Mouse (Mus musculus): Measurements from ENCODE around the gene Kcnn3.
A peak's percentile ranks its signal among the peaks of the same experiment; 100 is the strongest.

The Kcnn3 gene

GRCm38 (mm10) chr3:89622825-89623224, 102.9 kb downstream of the Kcnn3 start:
- no peak for DNase-seq

GRCm38 (mm10) chr3:89623531-89623930, 103.6 kb downstream of the Kcnn3 start:
- no peak for DNase-seq

GRCm38 (mm10) chr3:89624001-89624400, 104.0 kb downstream of the Kcnn3 start:
- DNase-seq = no peak

- DNase-seq = no peak
These were observed 105.0 kb downstream of the Kcnn3 start for GRCm38 (mm10) chr3:89624814-89625445.

- DNase-seq = no peak
These were observed 106.6 kb downstream of the Kcnn3 start for GRCm38 (mm10) chr3:89626556-89626955.

- DNase-seq = no peak
These were observed 109.8 kb downstream of the Kcnn3 start for GRCm38 (mm10) chr3:89629811-89630210.

GRCm38 (mm10) chr3:89631750-89632149, 111.8 kb downstream of the Kcnn3 start:
- peak in 1 of 2 experiments; percentile 21 for DNase-seq

- no peak for DNase-seq
These were observed 113.6 kb downstream of the Kcnn3 start for GRCm38 (mm10) chr3:89633531-89633930.

GRCm38 (mm10) chr3:89633941-89634340, 114.0 kb downstream of the Kcnn3 start:
- no peak for DNase-seq

- DNase-seq = no peak
These were observed 120.8 kb downstream of the Kcnn3 start for GRCm38 (mm10) chr3:89640804-89641203.

- no peak for DNase-seq
These were observed 123.4 kb downstream of the Kcnn3 start for GRCm38 (mm10) chr3:89643391-89643790.

GRCm38 (mm10) chr3:89646813-89647255, 126.9 kb downstream of the Kcnn3 start:
- DNase-seq = peak; percentile 59 to 72

GRCm38 (mm10) chr3:89647268-89647874, 127.4 kb downstream of the Kcnn3 start:
- DNase-seq = no peak

GRCm38 (mm10) chr3:89649890-89650289, 129.9 kb downstream of the Kcnn3 start:
- no peak for DNase-seq

- DNase-seq = no peak
These were observed 133.4 kb downstream of the Kcnn3 start for GRCm38 (mm10) chr3:89653231-89653954.

- DNase-seq = no peak
These were observed 137.1 kb downstream of the Kcnn3 start for GRCm38 (mm10) chr3:89657092-89657491.

- no peak for DNase-seq
These were observed 138.5 kb downstream of the Kcnn3 start for GRCm38 (mm10) chr3:89658457-89658856.

GRCm38 (mm10) chr3:89659938-89660620, 140.1 kb downstream of the Kcnn3 start:
- no peak for DNase-seq

- no peak for DNase-seq
These were observed 144.8 kb downstream of the Kcnn3 start for GRCm38 (mm10) chr3:89664808-89665207.

GRCm38 (mm10) chr3:89667131-89667530, 147.2 kb downstream of the Kcnn3 start:
- no peak for DNase-seq

GRCm38 (mm10) chr3:89671334-89671733, 151.4 kb downstream of the Kcnn3 start:
- DNase-seq = no peak

GRCm38 (mm10) chr3:89672573-89673317, 152.8 kb downstream of the Kcnn3 start:
- no peak for DNase-seq

GRCm38 (mm10) chr3:89677617-89678016, 157.7 kb downstream of the Kcnn3 start:
- no peak for DNase-seq
